Mouse (Mus musculus) c-Kit-positive CD71-negative TER-119-negative erythroid progenitor cells, embryonic 14.5 days (primary cell): ENCODE measurements around the gene Il10rb.

Source experiments
- DNase-seq: peaks from one replicate; pipeline ENCODE4 v3.0.0-alpha.2; 2013; ENCODE audit warnings: low read depth

Il10rb gene

GRCm38 (mm10) chr16:91382261-91382790 lies 23.6 kb upstream of the Il10rb start:
- DNase-seq = no peak

- DNase-seq = no peak
Observed at GRCm38 (mm10) chr16:91384221-91384620, 21.7 kb upstream of the Il10rb start.

- no peak for DNase-seq
Observed at GRCm38 (mm10) chr16:91385621-91386020, 20.3 kb upstream of the Il10rb start.

DNA sequence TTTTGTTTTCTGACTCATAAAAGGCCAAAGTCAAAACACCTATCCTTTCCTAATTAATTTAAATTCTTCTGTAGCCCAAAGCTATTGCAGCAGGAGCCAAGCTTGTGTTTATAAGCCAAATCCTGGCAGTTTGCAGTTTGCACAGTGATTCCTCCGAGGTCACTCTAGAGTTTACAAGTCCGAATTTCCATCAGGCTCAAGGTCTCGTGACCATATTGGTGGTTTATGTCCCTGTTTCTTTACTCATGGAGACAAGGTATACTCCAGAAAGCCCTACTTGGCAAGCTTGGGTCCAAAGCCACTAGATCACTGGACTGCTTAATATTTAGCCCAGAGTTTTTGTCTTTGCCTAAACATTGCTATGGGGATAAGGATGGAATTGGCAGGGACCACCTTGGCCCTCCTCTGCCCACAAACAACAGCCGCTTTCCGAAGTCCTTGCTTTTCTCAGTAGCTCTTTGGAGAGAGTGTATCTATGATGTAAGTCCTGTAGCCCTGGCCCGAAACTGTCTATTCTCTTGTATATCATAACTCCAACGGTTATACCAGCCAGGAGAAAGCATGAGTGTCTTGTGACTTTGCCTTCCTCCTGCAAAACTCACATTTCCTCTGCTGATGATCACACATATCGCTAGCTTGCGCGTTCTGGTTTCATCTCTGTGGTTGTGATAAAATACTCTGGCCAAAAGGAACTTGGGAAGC lies 19.4 kb upstream of the Il10rb start:
- no peak for DNase-seq

- DNase-seq = no peak
Observed at GRCm38 (mm10) chr16:91387121-91387486, 18.9 kb upstream of the Il10rb start.

- DNase-seq = no peak
Observed at GRCm38 (mm10) chr16:91390100-91390499, 15.9 kb upstream of the Il10rb start.

DNA sequence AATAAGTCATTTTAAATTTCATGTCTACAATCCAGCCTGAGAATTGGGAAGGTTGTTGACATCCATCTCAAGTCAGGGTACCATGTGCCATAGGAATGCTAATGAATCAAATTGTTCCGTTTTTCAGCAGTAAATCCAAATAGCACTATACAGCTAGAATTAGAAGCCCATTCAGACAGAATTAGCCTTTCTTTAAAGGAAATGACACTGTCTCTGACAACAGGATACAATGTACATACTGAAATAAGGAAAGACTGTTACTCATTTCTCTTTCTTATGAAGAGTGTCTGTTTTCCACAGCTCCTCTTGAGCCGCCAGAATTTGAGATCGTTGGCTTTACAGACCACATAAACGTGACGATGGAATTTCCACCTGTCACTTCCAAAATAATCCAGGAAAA lies 14.5 kb upstream of the Il10rb start, which contains the start of gene Gm21970:
TSS of gene Gm21970 (plus strand) at position 301 of the 400 bp plus-strand sequence.
- no peak for DNase-seq

GRCm38 (mm10) chr16:91394826-91395410 lies 11.0 kb upstream of the Il10rb start:
- DNase-seq = no peak

DNA sequence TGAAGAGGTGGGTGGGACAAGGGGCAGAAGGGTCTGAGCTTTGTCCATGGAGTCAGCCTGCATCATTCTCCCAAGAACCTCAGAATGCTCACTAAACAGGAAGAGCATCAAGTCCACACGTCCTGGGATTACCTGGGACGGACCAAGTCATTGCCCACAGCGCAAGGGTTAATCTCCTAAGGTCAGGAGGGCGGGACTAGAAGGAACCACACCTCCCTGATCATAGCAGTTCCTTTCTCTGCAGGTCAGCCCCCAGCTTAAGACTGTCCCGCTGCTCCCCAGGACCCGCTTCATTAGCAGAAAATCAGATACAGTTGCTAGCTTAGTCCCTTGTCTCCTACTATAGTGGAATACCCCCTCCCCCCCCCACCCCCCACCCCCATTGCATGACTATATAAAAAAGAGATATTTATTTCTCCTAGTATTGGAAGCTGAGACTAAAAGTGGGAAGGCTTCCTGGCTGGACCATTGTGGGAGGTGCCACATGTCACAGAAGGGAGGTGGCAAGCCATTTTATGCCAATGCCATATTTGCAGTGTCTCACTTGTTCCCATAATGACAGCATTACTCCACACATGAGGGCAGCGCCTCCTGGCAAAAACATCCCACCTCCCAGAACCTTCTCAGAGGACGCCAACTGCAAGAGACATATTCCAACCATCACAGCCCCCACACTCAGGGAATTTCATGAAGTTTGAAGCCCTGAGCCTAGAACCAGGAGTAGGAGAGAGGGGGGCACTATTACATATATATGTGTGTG lies 10.2 kb upstream of the Il10rb start:
- DNase-seq = no peak

GRCm38 (mm10) chr16:91396844-91397537 lies 9.0 kb upstream of the Il10rb start:
- no peak for DNase-seq

GRCm38 (mm10) chr16:91398030-91398429 lies 7.9 kb upstream of the Il10rb start:
- DNase-seq = peak; percentile 55

DNA sequence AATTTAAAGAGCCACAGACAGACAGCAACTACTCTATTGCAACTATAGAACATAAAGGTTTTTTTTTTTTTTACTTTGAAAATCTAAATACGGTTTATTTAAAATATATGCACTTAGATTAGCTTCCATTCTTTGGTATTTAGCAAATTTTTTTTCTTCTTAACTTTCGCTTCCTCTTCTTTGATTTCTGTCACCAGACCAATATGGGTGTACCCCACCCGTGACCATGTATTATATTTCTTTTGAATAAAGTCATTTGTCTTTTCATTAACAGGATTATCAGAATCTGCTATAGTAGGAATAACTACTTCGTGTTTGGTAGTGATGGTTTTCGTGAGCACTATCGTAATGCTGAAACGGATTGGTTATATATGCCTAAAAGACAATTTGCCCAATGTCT lies 7.0 kb upstream of the Il10rb start:
- no peak for DNase-seq

GRCm38 (mm10) chr16:91401569-91402165 lies 4.3 kb upstream of the Il10rb start:
- DNase-seq = no peak

GRCm38 (mm10) chr16:91403784-91404183 lies 2.2 kb upstream of the Il10rb start:
- no peak for DNase-seq

- no peak for DNase-seq
Observed at GRCm38 (mm10) chr16:91404187-91404586, 1.8 kb upstream of the Il10rb start.

DNA sequence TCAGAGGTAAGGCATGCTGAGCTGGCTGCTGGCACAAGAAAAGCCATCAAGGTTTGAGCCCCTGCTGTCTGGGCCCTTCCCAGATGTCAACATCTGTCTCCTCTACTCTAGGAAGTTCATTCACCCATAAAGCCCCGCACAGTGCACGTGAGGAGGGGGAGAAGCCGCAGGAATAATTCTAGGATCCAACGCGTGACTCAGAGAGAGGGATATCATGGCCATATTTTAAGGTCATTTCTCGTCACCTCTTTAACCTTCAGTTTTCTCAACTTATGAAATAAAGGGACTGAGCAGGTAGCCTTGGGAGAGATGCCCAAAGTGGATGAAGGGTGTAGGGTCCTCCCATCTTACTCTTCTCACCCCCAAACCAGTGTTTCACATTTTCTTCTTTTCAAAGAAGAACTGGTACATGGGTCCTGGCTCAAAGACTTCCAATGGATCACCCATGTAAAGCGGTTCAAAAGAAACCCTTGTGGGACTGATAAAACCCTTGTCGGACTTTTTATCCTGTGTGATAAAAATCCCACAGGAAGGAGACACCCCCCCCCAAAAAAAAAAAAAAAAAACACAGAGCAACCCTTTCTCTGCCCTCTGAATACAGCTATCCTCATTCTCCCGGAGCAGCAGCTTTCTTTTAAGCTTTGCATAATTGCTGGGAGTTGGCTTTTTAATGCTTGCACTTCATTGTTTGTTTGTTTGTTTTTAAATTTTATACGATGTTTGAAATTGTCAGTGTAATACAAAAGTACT lies 961 bp upstream of the Il10rb start:
- no peak for DNase-seq

DNA sequence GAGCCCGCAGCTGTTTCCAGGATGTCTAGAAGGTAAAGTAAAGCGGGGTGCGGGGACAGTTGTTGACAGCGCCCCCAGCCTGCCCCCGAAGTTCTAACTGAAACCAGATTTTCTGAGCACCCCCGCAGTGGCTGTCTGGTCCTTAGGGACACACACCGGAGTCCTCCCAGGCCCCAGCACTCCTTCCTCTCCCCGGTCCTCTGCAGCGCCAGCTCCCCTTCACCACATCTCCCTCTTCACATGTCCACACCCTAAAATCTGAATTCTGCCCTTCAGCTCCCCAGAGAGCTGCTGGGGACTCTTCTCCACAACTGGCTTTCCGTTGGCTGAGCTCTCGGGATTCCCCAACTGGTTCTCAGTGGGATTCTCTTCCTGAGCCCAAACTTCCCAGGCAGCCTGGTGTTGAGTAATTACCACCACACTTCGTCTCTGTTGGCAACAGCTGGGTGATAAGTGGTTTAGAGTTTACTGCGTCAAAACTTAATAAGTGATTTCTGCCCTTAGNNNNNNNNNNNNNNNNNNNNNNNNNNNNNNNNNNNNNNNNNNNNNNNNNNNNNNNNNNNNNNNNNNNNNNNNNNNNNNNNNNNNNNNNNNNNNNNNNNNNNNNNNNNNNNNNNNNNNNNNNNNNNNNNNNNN lies 739 bp downstream of the Il10rb start:
- DNase-seq = peak; percentile 19

- DNase-seq = no peak
Observed at GRCm38 (mm10) chr16:91413102-91413844, 7.3 kb downstream of the Il10rb start.

- DNase-seq = no peak
Observed at GRCm38 (mm10) chr16:91415391-91416189, 9.6 kb downstream of the Il10rb start.
